Mouse (Mus musculus) urinary bladder, postnatal 36 days (tissue): ENCODE measurements around the gene Zfp819.
"Not testable (repeated sequence)": the region's sequence is repeated elsewhere in the genome, so short reads cannot be mapped to it uniquely, and the experiment has no call there.

Experiments used
- DNase-seq, 2 experiments: peaks; one replicate each; pipeline ENCODE4 v3.0.0; 2022; ENCODE audit warnings: low spot score in 2 of 2, mixed read lengths in 1 of 2

Gene Zfp819

DNA sequence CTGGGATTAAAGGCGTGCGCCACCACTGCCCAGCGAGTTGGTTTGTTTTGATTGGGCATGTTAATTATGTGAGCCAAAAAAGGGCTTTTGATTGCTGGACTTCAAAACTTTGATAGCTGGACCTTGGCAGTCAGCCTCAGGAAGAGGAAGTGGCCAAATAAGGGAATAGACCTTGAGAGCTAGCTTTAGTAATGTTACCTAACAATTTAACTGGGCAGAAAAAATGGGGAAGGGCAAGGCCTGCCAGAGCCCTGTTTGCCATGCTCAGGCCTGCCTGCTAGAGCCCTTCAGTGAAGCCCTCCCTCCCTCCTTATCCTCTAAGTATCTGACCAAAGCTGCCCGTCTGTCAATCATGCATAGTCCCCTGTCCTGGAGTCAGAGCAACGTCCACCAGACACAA lies 35.6 kb downstream of the Zfp819 start:
- DNase-seq, result no peak

DNA sequence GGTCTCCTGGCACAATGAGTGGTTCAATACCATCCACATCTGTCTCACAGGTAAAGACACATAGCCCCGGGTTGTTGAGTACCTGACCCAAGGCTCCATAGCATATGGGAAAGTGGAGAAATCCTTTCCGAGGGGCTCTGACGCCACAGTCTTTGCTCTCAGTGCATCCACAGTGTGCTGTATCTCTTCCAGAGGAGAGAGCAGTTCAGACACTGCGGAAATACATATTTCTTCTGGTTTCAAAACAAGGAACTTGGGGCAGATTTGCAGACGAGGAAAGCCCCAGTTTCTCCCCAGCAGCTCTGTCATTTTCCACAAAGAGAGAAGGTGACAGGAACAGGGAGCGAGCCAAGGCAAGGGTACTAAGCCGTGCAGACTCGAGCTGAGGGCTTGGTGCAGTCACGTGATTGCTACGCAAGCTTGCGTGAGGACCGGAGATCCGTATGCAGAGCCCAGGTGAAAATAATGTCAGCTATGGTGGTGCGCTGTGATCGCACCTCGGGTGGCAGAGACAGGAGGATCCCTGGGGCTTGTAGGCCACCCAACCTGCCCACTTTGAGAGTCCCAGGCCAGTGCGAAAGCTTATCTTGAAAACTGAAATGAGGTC lies 36.2 kb downstream of the Zfp819 start:
- DNase-seq, result no peak

DNA sequence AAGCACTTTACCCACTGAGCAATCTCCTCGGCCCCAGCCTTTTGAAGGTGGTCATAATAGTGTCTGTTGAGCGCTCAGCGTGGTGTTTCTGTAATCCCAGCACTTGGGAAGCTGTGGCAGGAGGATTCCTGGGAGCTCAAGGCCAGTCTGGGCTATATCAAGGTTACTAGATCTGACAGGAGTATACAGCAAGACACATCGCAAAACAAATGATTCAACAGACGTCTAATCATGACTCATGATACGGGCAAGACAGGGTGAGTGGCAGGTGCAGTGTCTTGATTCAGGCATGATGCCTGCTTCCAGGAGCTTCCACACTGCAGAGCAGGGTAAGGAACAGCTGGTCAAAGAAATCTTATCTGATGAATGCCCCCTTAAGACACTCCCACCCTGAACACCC lies 45.7 kb downstream of the Zfp819 start:
- no peak for DNase-seq

- no peak for DNase-seq
These were observed 47.5 kb downstream of the Zfp819 start for GRCm38 (mm10) chr7:43654519-43654918.

- no peak for DNase-seq
These were observed 49.3 kb downstream of the Zfp819 start for GRCm38 (mm10) chr7:43656232-43656631.

- no peak for DNase-seq
These were observed 53.0 kb downstream of the Zfp819 start, which contains the start of gene Siglece for GRCm38 (mm10) chr7:43660002-43660401. Gene Siglece, minus strand, starts transcription at chr7:43660161.

- DNase-seq, result no peak
These were observed 55.8 kb downstream of the Zfp819 start for GRCm38 (mm10) chr7:43662804-43663203.

DNA sequence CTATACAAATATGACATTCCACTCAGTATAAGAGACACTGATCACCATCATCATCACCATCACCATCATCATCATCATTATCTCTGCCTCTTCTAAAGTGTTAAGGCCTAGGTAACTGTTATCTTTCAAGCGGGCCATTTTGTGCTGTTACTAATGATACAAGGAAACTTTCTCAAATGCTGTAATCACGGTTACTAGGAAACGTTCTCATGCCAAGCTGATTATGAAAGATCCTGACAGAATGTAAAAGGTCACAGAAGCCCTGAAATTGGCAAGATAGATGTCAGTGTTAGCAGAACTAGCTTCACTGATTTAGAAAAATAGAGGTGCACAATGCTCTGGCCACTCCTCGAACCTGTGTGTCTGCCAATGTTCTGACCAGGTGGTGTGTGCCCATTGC lies 60.3 kb downstream of the Zfp819 start:
- not testable (repeated sequence) for DNase-seq
